Mouse (Mus musculus): ENCODE data around the gene Aldh1a3.

GRCm38 (mm10) chr7:66365411-66365810 is 61.9 kb downstream of the Aldh1a3 start:
- TF ChIP-seq TAL1 (IDR thresholded peaks at IDR 0.05; ENCODE audit: low read length), result no peak
- TF ChIP-seq GATA1 (IDR thresholded peaks at IDR 0.05; ENCODE audit: low read length), result no peak

Data from erythroblast, embryonic 14.5 days (primary cell).